Mouse (Mus musculus) 3134 (cell line): ENCODE data around the gene Dusp10.

ENCODE experiments used
- DNase-seq: peaks from one replicate; pipeline ENCODE4 v3.0.0-alpha.2; 2011; ENCODE audit warnings: low spot score; ENCODE audit not compliant: insufficient read length; ENCODE audit errors: extremely low read depth

Dusp10 gene

GRCm38 (mm10) chr1:184090515-184090914, 77.4 kb downstream of the Dusp10 start:
- DNase-seq: no peak

- no peak for DNase-seq
Measured at GRCm38 (mm10) chr1:184094914-184095313, 81.8 kb downstream of the Dusp10 start.

- no peak for DNase-seq
Measured at GRCm38 (mm10) chr1:184100414-184100813, 87.3 kb downstream of the Dusp10 start.

DNA sequence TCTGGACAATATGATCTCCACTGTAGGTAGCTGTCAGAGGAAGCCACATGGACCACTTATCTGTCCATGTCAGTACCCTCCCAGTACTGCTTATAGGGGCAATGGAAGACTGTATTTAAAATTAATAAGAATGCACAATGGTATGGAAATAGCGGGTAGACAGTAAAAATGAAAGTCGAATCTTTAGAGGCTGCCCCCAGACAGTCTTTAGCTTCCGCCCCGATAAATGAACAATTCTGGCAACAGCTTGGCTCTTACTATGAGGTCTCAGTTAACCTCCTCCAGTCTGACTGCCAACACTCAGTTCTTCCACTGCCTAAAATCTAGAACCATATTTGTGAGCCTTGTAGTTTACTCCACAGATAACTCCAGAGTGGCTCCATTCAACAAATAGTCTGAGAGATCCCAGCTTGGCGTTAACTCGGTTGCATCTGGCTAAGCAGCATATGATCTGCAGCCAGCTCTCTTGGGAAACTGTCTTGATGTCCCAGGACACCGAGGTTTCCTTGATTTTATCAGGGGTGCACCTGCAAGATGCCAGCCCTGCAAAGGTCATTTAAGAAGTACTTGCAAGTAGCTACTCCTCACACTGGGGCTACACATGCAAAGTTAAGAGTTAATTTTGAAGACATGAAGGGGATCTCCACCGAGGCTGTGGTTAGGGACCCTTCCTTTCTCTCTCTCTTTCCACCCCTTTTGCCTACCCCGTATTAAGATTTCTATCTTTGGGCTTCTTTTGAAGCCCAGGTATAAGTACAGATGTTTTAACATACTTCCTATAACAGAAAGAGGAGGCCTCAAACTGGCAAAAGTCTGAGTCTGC, 88.0 kb downstream of the Dusp10 start:
- DNase-seq: no peak

GRCm38 (mm10) chr1:184101750-184102046, 88.6 kb downstream of the Dusp10 start:
- no peak for DNase-seq

GRCm38 (mm10) chr1:184106832-184107231, 93.7 kb downstream of the Dusp10 start:
- DNase-seq: peak; percentile 19

- DNase-seq: no peak
Measured at GRCm38 (mm10) chr1:184107448-184107847, 94.3 kb downstream of the Dusp10 start.

- no peak for DNase-seq
Measured at GRCm38 (mm10) chr1:184108254-184108653, 95.2 kb downstream of the Dusp10 start.

DNA sequence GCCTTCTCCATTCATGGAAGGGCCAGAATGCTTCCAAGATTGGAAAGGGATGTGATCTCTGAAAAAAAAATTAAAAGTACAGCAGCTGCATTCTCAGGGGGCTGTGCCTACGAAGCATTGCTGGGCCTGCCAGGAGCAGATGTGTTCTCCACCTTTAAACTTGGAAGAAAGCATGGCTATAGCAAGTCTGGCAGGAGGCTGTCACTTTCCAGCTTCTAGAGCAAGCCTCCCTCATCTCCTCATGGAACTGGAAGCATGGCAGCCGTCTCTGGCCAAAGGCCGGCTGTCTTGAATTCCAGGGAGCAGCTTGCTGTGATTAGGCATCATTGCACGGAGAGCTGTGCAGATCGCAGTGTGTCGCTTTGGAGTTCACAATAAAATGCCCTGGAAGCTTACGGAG, 104.5 kb downstream of the Dusp10 start:
- DNase-seq: no peak

GRCm38 (mm10) chr1:184117991-184118390, 104.9 kb downstream of the Dusp10 start:
- no peak for DNase-seq

DNA sequence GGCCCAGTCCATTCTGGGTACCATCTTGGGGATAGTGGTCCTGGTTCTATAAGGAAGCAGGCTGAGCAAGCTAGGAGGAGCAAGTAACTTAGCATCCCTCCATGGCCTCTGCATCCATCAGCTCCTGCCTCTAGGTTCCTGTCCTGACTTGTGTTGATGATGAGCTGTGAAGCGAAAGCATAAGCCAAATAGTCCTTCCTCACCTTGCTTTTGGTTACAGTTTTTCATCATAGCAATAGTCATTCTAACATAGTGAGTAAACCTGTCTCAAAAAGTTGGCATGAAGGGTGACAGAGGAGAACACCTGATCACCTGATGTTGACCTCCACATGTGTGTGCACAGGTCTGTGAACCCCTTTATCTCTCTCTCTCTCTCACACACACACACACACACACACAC, 105.5 kb downstream of the Dusp10 start:
- no peak for DNase-seq
